Mouse (Mus musculus): ENCODE data around the gene Mfsd4b2.

GRCm38 (mm10) chr10:39912616-39913015 lies 14.1 kb downstream of the Mfsd4b2 start:
- TF ChIP-seq CTCF (IDR thresholded peaks at IDR 0.05; ENCODE audit: control insufficient read depth, insufficient read depth, insufficient replicate concordance, low read depth, low read length) (no peak), POLR2A (IDR thresholded peaks at IDR 0.05; ENCODE audit: control insufficient read depth, low read depth, low read length) (no peak)

Measured in testis, adult 2 months (tissue).